Mouse (Mus musculus): ENCODE results near the gene Papolb. TPM values are rescaled to one million over a fixed set of nuclear protein-coding genes. Genes with fewer than 3 reads are reported as not detected.

Gene Papolb
- total and polyA plus RNA-seq, 3 experiments: not detected

- no peak overlapping the region for H3K4me3 ChIP-seq (ENCODE audit: control insufficient read depth in 1 of 2, insufficient read depth in 1 of 2, low read depth in 2 of 2, low read length in 2 of 2)
- TF ChIP-seq NELFE (IDR thresholded peaks at IDR 0.05; ENCODE audit: low read depth, low read length) (no peak), NRF1 (IDR thresholded peaks at IDR 0.05; ENCODE audit: insufficient read depth, low read depth, low read length, poor library complexity, severe bottlenecking) (no peak), GATA1 (IDR thresholded peaks at IDR 0.05; ENCODE audit: low read depth, low read length) (no peak), HCFC1 (IDR thresholded peaks at IDR 0.05; ENCODE audit: low read depth, low read length) (no peak), TCF12 (IDR thresholded peaks at IDR 0.05; ENCODE audit: low read depth, low read length) (no peak), SMC3 (IDR thresholded peaks at IDR 0.05; ENCODE audit: low read depth, low read length) (no peak), ETS1 (IDR thresholded peaks at IDR 0.05; ENCODE audit: low read depth, low read length) (no peak), MXI1 (IDR thresholded peaks at IDR 0.05; ENCODE audit: low read depth, low read length) (no peak), KAT2A (conservative IDR thresholded peaks at IDR 0.05; ENCODE audit: low read depth, low read length) (no peak), TBP (IDR thresholded peaks at IDR 0.05; ENCODE audit: low read depth, low read length) (no peak), MYB (IDR thresholded peaks at IDR 0.05; ENCODE audit: low read depth, low read length) (no peak), BHLHE40 (IDR thresholded peaks at IDR 0.05; ENCODE audit: borderline replicate concordance, low read depth, low read length) (no peak), ZC3H11A (IDR thresholded peaks at IDR 0.05; ENCODE audit: low read depth, low read length) (no peak), POLR2AphosphoS2 (IDR thresholded peaks at IDR 0.05; ENCODE audit: low read length) (no peak), ZNF384 (IDR thresholded peaks at IDR 0.05; ENCODE audit: low read depth, low read length) (no peak), CHD2 (IDR thresholded peaks at IDR 0.05; ENCODE audit: low read length) (no peak), ZMIZ1 (IDR thresholded peaks at IDR 0.05; ENCODE audit: low read depth, low read length) (no peak)
- H3K9ac ChIP-seq (ENCODE audit: control insufficient read depth, low read depth, low read length, poor library complexity, severe bottlenecking): no peak overlapping the region
- DNase-seq (ENCODE audit: low read depth, low spot score): no peak
- H3K79me2 ChIP-seq (ENCODE audit: control insufficient read depth, insufficient read depth, low read length, poor library complexity): no peaks in the 10 kb centered on the region
- H3K36me3 ChIP-seq (ENCODE audit: control insufficient read depth in 1 of 2, insufficient read depth in 2 of 2, low read length in 2 of 2): no peaks in the 10 kb centered on the region
- peaks cover 0 to 2% of the 10 kb centered on the region in 2 experiments; a peak in 1 of 4 replicates for H3K27me3 ChIP-seq (ENCODE audit: control insufficient read depth in 1 of 2, insufficient read depth in 2 of 2, low read length in 2 of 2)
- no peaks in the 10 kb centered on the region for H3K4me1 ChIP-seq (ENCODE audit: control insufficient read depth in 1 of 2, insufficient read depth in 2 of 2, low read length in 2 of 2)
- no peak overlapping the region for H3K27ac ChIP-seq (ENCODE audit: control insufficient read depth, low read depth, low read length)
- no peaks in the 10 kb centered on the region for H3K9me3 ChIP-seq (replicated peaks; ENCODE audit: insufficient read depth, low read length)
These were observed 19.8 kb downstream of the Papolb start for GRCm38 (mm10) chr5:142510061-142510414.

DNA sequence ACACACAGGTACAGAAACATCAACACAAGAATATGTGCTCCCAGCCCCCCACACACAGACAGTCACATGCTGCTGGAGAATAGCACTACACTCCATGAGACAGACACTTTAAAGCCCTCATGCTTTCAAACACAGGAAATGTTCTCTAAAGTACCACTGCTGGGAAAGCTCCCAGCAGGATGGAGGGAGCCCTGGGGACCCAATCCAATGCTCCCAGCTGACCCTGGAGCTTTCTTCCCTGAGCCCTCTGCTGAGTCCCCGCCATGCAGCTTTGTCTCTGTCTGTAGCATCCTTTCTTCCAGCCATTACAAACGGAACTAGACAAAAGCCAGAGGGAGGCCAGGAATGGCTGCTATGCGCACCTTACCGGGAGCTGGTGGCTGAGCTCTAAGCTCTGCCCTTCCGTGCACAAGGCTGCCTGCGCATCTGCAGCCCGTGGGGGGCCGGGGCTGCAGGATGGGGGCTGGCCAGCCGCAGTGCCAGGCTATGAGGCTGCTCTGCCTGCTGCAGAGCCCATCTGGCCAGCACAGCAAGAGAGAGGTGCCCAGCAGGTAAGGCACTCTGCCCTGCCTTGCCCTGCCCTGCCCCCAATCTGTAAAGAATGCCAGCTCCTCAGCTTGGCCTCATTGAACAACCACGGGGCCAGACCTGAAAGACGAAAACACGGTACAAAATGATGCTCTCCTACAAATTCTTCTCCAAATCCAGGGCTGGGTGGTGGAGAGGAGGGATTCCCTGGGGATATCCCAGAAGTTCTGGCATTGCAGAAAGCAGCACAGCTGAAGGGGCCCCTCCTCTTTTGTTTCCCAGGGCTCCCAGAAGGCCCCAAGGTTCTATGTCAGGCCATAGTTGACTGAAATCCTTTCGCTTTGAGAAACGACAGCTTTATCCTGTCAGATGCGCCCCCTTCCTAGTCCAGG, 20.5 kb downstream of the Papolb start:
- no peak overlapping the region for H3K27ac ChIP-seq (ENCODE audit: control insufficient read depth, low read depth, low read length)
- H3K27me3 ChIP-seq (ENCODE audit: control insufficient read depth in 1 of 2, insufficient read depth in 2 of 2, low read length in 2 of 2): peaks cover 0 to 2% of the 10 kb centered on the region in 2 experiments; a peak in 1 of 4 replicates
- H3K4me1 ChIP-seq (ENCODE audit: control insufficient read depth in 1 of 2, insufficient read depth in 2 of 2, low read length in 2 of 2): no peaks in the 10 kb centered on the region
- no peaks in the 10 kb centered on the region for H3K79me2 ChIP-seq (ENCODE audit: control insufficient read depth, insufficient read depth, low read length, poor library complexity)
- no peaks in the 10 kb centered on the region for H3K9me3 ChIP-seq (replicated peaks; ENCODE audit: insufficient read depth, low read length)
- no peak for DNase-seq (ENCODE audit: low read depth, low spot score)
- no peak for TF ChIP-seq TBP (IDR thresholded peaks at IDR 0.05; ENCODE audit: low read depth, low read length)
- TF ChIP-seq CTCF (IDR thresholded peaks at IDR 0.05 in 2 of 3, conservative IDR thresholded peaks at IDR 0.05 in 1 of 3; ENCODE audit: control insufficient read depth in 1 of 3, insufficient read depth in 1 of 3, low read depth in 2 of 3, low read length in 3 of 3, poor library complexity in 1 of 3, severe bottlenecking in 1 of 3): no peak
- TF ChIP-seq BHLHE40 (IDR thresholded peaks at IDR 0.05; ENCODE audit: borderline replicate concordance, low read depth, low read length): no peak
- TF ChIP-seq POLR2AphosphoS2 (IDR thresholded peaks at IDR 0.05; ENCODE audit: low read length): no peak
- no peaks in the 10 kb centered on the region for H3K36me3 ChIP-seq (ENCODE audit: control insufficient read depth in 1 of 2, insufficient read depth in 2 of 2, low read length in 2 of 2)
- no peak overlapping the region for H3K4me3 ChIP-seq (ENCODE audit: control insufficient read depth in 1 of 2, insufficient read depth in 1 of 2, low read depth in 2 of 2, low read length in 2 of 2)
- no peak overlapping the region for H3K9ac ChIP-seq (ENCODE audit: control insufficient read depth, low read depth, low read length, poor library complexity, severe bottlenecking)
